Mouse (Mus musculus) layer of hippocampus, postnatal 10 days (tissue): Measurements from ENCODE around the gene Uck2. TPM values are rescaled to one million over a fixed set of nuclear protein-coding genes. Genes with fewer than 3 reads are reported as not detected.

Source experiments
- DNase-seq, 2 experiments: peaks; one replicate each; pipeline ENCODE4 v3.0.0; 2021; ENCODE audit warnings: low spot score in 2 of 2
- total RNA-seq, 2 experiments: library from RNA; stranded (reverse); gene quantifications; 2 replicates each; pipeline ENCODE4 v1.2.3; 2021

Uck2 gene
- total RNA-seq, 2 experiments from 2014 or later: 69.5 to 69.9 TPM

DNA sequence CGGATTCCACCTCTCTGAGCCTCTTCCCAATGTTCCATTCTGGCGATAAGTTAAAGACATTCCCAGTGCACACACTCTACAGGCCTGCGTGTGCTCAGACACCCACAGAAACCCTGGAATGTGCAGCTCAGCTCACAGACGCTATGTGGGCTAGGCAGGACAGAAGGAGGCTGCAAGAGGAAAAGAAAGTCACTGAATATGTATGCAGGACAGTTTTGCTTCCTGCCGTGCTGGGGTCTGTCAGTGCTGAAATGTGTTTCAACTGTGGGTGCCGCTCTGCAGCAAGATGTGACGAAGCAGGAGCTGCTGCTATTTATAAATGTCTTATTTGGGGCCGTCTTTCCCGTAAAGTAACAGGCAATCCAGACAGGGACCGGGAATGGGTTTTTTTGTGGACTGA lies 25.4 kb downstream of the Uck2 start:
- peak; percentile 30 to 39 for DNase-seq

DNA sequence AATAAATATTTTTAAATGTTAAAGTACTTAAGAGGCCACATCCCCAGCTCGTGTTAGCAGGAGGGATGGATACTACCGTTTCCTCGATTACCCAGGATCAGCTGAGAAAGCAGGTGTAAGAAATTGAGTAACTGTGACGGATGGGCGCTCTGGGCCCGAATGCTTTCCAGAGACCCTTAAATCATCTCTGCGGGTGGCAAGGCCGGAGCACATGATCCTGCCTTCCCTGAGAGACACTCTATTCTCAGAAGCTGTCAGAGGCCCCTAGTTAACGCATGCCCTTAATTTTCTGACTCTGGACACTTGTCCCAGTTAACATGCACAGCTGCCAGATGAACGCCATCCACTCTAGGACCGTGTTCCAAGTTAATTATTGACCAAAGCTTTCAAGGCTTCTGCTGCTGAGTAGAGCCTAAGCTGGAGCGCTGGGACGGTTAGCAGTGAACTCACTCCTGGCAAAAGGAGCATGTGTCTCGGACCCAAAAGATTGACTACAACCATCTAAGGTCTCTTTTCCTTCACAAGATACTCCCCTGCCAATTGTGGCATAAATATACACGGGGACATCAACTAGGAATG lies 28.3 kb downstream of the Uck2 start:
- DNase-seq: no peak

DNA sequence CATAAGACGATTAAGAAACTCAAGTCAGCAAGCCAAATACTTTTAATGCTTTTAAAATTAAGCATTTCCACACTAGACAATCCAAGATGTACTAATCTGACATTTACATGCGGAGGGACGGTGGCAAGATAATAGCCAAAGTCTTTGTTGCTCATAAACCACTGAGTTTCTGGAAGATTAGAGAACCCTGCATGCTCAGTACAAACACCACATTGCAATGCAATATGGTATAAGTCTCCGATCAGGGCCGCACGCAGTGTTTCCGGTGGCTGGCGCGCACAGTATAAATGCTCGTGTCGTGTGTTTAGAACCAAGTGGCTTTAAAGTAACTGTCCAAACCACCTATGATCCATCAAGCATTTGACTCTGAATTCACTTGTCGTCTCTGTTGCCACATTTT lies 31.5 kb downstream of the Uck2 start:
- no peak for DNase-seq

DNA sequence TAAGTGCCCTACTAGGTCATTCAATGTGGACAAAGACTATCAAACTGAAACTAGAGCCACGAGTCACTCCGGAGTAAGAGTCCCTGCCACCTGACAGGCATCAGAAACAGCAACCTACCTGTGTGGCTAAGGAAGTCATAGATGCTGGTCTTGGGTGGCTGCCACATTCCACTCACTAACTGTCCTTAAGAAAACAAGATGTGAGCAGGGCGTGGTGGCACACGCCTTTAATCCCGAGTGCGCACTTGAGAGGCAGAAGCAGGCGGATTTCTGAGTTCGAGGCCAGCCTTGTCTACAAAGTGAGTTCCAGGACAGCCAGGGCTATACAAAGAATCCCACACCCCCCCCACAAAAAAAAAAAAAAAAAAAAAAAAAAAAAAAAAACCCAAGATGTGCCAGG lies 35.2 kb downstream of the Uck2 start:
- no peak for DNase-seq

DNA sequence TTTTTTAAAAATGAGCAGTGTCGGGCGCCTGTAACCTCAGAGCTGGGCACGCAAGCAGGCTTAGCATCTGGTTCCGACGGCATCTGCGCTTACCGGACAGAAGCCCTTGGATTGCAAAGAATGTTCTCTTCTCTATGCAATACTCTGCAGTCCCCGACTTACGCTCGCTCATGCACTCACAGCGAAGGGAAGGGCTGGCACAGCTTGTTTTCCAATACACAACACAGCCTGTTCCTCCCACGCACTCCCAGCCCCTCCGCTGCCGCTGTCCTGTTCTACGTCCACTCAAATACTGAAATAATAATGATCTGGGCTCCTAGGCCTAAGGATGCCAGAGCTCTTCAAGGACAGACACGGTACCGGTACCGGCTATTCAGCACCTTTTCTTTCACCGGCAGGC lies 35.9 kb downstream of the Uck2 start:
- peak; percentile 35 to 41 for DNase-seq

DNA sequence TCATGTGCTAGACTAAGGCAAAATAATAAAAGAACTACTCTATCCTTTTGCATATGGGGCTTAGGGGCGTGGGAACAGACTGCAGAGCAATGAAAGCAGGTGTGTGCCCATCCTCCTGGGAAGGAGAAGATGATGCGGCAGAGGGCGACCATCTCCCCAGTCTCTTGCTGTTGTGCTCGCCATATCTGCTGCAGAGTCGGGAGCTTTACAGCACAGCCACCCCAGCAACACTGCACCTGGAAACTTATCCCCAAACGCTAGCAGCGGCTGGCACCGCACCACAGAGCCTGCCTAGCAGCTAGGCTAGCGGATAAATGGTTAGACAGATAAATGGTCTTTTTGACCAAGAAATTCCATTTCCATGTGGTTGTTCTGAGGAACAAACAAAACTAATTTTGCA lies 37.2 kb downstream of the Uck2 start:
- no peak for DNase-seq

DNA sequence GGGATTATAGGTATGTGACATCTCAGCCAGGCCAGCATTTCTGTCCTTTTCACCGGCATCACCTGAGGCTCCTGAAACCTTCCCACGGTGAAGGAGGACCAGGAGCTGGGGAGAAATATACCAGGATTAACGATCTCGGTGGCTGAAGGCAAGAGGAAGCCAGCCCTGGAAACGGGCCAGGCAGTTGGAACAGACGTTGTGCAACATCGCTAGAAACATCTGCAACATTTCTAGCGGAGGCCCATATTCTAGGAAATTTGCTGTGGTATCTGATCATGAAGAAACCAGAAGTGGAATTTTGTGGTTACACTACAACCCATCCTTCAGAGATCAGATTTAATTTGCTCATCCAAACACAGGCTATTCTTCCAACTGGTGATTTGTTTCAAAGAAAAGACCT lies 38.1 kb downstream of the Uck2 start:
- DNase-seq: peak in 1 of 2 experiments; percentile 38

DNA sequence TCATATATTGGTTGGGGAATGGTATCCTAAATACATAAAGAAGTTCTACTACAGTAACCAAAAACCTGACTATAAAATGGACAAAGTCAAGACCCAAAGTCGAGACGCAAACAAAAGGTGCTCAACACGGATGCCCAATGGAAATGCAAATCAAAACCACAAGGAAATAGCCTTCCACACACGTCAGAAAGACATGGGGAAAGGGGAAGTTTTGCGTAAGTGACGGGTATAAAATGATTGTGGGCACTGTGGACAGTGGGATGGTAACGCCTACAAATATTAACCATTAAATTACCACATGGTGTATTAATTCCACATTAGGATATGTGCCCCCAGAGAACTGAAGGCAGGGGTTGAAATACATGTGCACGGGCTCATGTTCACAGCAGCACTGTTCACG lies 38.8 kb downstream of the Uck2 start:
- DNase-seq: no peak

DNA sequence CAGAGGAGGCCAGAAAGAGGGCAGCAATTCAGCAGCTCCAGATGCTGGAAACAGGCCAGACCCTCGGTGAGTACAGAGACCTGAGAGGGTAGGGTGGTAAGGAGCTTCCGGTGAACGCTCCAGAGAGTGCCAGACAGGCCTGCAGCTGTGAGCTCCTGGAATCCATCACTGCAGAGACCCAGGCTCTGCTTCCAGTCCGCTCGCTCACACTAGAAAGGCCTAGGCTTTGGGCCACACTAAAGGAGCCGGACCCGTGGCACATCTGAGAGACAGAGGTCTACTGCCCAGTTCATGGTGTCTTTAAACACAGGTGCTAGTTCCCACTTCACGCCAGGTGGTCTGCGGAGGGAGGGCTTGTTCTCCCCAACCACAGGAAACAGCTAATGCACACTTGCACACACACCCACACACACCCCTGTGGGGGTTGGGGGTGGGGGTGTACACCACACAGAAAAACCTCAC lies 39.9 kb downstream of the Uck2 start:
- DNase-seq: no peak

DNA sequence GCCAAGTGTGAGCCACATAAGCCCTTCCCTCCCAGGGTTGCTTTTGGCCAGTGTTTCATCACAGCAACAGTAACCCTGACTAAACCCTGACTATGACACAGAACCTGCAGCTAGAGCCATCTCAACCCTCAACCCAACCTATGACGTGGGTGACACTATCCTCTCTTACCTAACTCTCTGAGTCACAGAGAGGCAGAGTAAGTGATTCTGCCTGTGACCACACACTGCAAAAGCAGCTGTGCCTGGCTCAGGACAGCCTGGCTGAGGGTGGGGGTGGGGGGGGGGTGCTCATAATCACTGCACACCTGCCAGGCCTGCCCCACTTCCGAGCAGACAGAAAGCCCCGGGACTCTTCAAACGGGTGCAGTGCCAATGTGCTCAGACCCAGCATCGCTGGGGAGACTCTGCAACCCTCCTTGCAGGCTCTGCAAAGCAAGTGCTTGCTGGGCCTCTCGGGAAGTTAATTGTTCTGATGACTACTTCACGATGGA lies 42.9 kb downstream of the Uck2 start:
- DNase-seq: no peak

DNA sequence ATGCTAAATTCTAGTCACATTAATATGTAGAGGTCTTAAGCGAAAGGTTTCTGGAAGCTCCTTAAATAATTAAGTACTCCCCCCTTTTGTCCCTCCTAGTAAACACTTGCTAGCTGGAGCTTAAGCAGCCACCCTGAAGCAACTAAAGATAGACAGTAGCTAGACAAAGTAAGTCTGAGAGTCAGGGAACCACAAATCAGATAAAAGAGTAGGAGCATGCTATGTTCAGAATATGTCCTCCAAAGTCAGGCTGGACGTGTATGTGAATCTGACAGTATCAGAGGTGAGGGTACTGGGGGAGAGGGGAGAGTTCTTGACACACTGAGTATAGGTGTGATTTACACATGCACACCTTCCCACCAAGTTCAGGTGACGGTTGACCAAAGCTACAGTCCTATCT lies 43.6 kb downstream of the Uck2 start:
- DNase-seq: no peak

DNA sequence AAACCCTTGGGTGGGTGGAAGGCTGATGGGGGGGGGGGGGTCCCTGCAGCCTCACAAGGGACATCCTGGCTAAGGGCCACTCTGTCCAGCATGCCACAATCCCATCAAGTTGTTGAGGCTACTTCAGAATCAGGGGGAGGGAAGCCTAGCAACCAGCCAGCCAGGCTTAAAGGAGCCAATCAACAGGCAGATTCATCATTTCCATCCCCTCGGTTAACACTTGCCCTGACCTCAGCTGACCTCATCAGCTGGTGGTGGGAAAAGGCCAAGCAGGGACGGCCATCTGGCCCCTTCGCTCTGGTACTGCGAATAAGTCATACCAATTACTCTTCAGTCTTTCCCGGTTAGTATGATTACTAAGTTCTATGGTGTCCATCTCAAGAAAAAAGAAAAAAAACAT lies 44.8 kb downstream of the Uck2 start:
- peak in 1 of 2 experiments; percentile 25 for DNase-seq

DNA sequence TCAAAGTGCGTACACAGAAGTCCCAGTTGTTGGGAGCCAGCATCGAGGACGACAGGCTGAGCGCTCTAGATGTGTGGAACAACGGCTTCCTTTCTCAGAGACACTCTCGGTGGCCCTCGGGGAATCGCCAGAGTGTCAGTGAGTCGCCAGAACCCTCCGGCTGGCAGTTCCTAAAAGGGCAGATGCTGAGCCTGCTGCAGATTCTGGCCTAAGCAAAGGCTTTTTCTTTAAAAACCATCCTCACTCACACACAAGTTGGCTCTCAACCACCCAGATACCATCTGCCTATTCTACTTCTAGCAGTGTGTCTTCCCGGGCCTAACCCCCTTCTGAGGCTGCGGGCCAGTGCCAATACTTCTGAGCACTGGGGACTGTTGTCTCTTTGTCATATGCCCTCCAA lies 45.2 kb downstream of the Uck2 start:
- peak; percentile 63 to 67 for DNase-seq

DNA sequence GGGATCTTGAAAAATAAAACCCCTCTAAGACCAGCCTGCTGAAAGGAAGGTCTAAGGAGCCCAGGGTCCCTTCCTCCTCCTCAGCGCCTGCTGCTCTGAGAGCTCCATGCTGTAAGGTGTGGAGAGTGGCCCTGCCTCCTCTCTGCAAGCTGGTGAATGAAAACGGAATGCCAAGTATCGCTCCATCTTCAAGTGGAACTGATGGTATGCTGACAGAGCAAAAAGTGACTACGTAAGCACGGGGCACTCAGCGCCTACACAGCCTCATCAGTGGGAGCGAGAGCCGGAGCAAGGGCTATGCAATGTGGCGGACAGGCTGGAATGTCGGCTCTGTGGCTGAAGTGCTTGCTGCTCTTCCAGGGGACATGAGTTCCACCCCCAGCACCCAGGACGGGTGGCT lies 47.3 kb downstream of the Uck2 start:
- no peak for DNase-seq

DNA sequence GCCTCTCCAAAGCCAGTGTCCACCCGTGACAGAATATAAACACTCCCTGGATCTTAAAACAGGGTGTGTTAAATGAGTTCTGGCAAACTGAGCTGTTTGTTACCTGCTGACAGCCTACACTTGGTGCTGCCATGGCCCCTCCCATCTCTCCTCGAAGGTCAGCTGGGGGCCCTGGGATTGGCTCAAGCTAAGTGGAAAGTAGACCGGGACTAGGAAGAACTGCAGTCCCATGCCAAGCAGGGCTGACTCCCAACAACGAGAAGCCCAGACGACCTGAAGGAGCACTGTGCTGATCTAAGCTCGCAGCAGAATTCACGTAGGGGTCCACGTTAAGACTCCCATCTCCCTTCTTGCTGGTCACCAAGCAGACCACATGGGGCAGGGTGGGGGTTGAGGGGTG lies 48.3 kb downstream of the Uck2 start:
- DNase-seq: no peak

DNA sequence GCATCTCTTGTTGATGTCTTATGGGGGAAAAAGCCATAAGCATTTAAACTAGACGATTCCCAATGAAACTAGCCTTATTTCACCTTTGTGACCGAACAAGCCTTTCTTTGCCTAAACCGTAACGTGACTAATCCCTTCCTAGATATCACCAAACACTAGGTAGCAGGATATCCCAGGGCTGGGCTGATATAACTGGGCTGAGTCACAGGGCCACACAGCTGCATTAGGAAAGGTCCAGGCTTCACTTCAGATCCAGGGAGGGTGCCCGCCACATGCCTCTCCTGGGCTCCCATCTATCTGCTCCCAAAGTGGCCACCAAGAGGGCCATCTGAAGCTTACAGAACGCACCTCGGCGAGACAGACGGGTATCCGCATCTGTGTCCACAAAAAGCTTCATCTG lies 50.8 kb downstream of the Uck2 start:
- DNase-seq: no peak

DNA sequence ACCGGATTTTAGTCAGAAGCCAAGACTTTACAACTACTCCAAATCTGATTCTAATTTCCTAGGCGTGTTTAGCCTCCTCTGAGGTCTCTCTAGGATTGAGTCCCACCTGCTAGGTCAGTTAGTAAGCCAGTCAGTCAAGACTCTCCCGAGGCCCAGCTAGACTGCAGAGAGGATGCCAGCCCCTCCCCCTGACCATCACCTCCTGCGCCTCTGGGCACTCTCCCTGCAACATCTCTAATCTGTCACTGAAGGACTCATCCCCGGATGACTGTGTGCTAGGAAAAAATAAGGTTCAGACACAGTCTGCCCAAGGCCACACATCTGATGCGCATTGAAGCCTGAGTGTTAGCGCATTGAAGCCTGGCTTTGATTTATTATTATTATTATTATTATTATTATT lies 52.2 kb downstream of the Uck2 start:
- DNase-seq: no peak

DNA sequence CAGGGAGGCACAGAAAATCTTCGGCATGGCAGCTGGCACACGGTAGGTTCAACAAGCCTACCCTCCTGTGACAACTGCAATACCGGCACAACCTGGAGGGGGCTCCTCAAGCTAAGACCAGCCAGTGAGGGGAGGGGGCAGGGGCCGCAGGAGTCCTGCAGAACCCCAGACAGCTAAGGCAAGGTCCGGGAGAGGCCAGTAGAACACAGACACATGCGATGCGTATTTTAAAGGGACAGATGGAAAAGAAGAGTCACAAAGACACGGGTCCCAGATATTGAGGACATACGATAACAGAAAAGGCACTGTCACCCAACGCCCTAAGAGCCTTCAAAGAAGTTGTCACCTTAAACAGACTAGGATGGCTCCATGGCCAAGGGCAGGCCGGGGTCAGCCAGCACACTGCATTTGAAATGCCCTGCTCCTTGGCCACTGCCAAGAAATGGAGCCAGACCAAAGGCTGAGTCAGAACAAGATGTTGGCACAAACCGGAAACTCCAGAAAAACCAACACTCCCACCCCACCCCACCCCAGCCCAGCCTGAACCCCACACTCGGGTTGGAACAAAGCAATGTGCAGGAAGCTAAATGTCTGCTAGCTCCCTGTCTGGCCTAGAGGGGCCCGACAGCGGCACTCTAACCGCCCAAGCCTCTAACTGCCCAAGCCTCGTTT lies 53.4 kb downstream of the Uck2 start:
- DNase-seq: peak; percentile 53 to 74

DNA sequence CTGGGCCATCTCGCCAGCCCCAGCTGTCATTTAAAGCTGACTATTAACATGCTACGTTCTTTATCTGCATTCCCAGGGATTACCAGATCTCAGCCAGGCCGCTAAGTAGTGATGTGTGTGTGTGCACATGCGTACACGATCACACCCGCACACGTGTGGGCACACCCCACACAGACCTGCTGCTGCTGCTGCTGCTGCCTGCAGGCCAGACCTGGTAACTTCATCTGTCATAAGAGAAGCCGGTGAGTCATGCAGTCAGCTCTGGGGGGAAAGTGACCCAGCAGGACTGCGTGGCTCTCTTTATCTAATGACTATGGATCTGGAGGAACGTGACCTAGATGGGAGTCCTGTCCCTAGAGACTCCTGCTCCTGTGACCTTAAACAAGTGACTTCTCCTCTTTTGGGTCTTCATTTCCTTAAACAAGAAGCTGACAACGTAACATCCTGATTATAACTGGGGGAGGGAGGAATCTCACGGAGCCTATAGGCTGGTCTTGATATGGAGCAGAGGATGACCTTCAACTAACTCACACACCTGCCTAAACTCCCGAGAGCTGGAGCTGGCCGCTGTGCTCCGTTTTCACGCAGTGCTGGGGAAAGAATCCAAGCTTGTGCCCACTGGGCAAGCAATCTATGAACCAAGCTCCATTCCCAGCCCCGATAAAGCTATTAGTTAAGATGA lies 54.0 kb downstream of the Uck2 start:
- no peak for DNase-seq

DNA sequence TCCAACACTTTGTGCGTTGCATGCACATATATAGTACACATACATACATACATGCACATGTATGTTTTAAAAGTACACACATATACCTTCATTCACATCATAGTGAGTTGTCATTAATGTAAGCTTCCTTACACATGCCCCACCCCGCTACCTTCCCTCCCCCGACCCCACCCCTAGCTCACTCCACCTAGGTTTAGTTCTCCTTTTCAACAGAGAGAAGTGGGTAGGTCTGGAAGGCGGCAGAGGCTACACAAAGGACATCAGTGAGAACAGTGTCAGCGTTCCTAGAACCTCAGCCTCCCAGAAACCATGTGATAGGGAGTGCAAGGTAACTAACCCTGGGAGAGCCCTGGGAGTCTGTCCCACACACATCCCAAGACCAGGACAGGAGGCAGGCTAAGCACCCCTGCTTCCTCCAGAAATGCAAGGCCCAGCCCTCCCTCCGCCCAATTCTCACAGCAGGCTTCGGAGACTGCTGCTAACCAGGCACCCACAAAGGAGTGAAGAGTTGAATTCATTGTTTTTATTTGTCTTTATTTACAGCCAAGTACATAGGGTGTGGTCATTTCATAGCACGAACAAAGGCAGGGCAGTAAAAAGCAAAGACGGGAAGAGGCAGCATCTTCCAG lies 62.6 kb downstream of the Uck2 start:
- DNase-seq: no peak

DNA sequence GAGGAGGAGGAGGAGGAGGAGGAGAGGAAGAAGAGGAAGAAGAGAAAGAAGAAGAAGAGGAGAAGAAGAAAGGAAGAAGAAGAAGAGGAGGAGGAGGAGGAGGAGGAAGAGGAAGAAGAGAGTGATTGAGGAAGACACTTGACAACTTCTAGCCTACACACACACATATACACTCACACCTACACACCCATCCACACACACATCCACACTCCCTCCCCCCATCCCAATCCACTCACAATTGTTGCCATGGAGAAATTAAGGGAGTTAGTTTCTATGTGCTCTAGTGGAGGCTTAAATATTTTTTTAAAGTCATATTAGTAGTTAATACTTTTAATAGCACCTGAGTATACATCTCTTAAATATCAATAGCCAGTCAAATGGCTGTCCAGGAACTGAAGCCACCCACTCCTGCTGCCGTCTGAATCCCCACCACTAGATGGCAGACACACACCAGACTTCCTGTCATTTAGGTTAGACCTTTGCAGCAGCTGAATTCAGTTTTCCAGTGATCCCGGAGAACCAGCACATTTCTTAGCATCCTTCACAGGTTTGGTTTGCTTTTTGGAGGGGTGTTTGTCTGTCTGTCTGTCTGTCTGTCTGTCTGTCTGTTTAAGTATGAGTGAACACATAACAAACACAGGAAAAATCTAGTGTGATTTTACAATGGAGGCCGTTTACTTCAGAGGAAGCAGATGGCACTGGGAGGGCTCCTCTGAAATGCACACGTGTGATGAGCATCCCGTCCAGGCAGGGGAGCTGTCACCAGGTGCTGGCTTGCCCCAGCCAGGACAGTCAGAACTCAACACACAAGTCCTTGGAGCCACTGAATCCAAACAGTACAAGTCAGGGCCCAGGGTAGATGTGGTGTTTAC lies 64.6 kb downstream of the Uck2 start:
- DNase-seq: peak; percentile 91 to 92
